Mouse (Mus musculus) cerebellum, adult 2 months (tissue): ENCODE measurements around the gene Lef1.

Source experiments
- CTCF ChIP-seq: fragments of 200-500 bp; IDR thresholded peaks from 2 replicates; pipeline ENCODE4 v1.5.1; 2011; ENCODE audit warnings: low read depth, mild to moderate bottlenecking, control low read depth, low read length, moderate library complexity, borderline replicate concordance; ENCODE audit not compliant: insufficient read depth
- POLR2A ChIP-seq: fragments of 200-500 bp; IDR thresholded peaks from 2 replicates; pipeline ENCODE4 v1.6.1; 2011; ENCODE audit warnings: low read length, control low read depth, borderline replicate concordance; ENCODE audit not compliant: insufficient read depth

GRCm38 (mm10) chr3:131136455-131136854 is 26.2 kb downstream of the Lef1 start:
- TF ChIP-seq CTCF (no peak), POLR2A (no peak)
